Mouse (Mus musculus) stomach, postnatal 0 days (tissue): ENCODE results near the gene Tepp.

Experiments
- CTCF ChIP-seq: IDR thresholded peaks from 2 replicates; pipeline ENCODE4 v1.5.1; 2016; ENCODE audit warnings: antibody characterized with exemption, low read depth, mild to moderate bottlenecking, moderate library complexity
- EP300 ChIP-seq: optimal IDR thresholded peaks from 2 replicates; pipeline ENCODE3; 2016; ENCODE audit warnings: antibody characterized with exemption

- TF ChIP-seq CTCF = no peak
- TF ChIP-seq EP300 = no peak
These were observed 21.2 kb upstream of the Tepp start for GRCm38 (mm10) chr8:95289066-95289650.
